Mouse (Mus musculus) large intestine, adult 2 months (tissue): ENCODE data around the gene Tln1. TPM values are rescaled to one million over a fixed set of nuclear protein-coding genes. Genes with fewer than 3 reads are reported as not detected.

Experiments used
- DNase-seq: peaks from one replicate; pipeline ENCODE4 v3.0.0-alpha.2; 2012; ENCODE audit warnings: low read depth, low spot score
- WGBS: fragments of 180-500 bp; shearing (Covaris S2); methylation state at CpG from one replicate; pipeline ENCODE4 v1.1.7; 2018; 5-methylcytosine and 5-hydroxymethylcytosine counted together
- polyA plus RNA-seq: library from polyadenylated mRNA; depleted of rRNA; stranded (reverse); fragments of >200 nt; gene quantifications from 2 replicates; pipeline ENCODE4 v1.2.3, GENCODE M21; 2012

Tln1 gene
- polyA plus RNA-seq, 1 experiment: 48.4 TPM

DNA sequence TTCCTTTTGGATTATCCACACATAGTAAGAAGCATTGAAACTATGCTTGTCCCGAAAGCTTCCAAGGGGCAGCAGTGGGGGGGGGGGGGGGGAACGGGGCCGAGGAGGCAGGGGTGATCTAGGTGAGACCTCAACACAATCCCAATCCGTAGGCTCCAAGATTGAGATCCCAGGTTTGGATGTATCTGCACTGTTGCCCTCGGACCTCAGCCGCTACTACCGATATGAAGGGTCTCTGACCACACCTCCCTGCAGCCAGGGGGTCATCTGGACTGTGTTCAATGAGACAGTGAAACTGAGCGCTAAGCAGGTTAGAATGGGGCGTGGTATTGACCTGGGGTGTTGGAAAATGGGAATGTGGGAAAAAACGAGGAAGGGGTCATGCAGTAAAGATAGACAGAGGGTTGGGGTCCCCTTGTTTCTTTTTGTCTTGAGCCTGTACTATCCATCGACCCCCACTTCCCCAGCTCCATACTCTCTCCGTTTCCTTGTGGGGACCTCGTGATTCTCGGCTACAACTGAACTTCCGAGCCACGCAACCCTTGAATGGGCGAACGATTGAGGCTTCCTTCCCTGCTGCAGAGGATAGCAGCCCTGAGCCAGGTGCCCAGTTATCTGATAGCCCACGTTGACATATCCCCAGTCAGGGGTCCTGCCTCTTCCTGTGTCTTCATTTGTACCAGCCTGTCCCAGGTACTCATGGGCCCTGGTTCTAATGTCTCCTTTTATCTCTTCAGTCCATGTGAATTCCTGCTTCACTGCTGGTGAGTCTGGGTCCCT lies 50.6 kb downstream of the Tln1 start:
- DNase-seq: no peak
- WGBS: 75% methylated on average over 19 of the region's 19 CpGs

DNA sequence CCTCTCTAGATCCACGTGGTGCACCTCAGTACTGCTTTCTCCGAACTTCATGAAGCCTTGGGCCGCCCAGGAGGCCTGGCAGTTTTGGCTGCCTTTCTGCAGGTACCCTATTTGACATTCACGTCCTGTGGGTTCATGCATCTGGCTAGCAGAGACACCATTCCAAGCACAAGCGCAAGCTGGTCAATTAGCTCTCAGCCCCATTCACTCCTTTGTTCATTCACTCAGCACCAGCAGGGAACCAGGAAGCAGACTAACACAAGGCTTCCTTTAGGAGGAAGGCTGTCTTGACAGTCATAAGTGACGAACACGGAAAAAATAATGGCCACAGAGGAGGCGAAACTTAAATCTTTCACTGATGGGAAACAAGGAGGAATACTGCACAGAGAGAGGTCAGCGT lies 53.4 kb downstream of the Tln1 start:
- 16% methylated on average over 9 of the region's 9 CpGs for WGBS

GRCm38 (mm10) chr4:43508666-43508997 lies 53.9 kb downstream of the Tln1 start:
- WGBS: 2% methylated on average over 13 of the region's 13 CpGs
- DNase-seq: peak; percentile 80

More for the DNA sequence above, 53.4 kb downstream of the Tln1 start:
- DNase-seq: no peak

DNA sequence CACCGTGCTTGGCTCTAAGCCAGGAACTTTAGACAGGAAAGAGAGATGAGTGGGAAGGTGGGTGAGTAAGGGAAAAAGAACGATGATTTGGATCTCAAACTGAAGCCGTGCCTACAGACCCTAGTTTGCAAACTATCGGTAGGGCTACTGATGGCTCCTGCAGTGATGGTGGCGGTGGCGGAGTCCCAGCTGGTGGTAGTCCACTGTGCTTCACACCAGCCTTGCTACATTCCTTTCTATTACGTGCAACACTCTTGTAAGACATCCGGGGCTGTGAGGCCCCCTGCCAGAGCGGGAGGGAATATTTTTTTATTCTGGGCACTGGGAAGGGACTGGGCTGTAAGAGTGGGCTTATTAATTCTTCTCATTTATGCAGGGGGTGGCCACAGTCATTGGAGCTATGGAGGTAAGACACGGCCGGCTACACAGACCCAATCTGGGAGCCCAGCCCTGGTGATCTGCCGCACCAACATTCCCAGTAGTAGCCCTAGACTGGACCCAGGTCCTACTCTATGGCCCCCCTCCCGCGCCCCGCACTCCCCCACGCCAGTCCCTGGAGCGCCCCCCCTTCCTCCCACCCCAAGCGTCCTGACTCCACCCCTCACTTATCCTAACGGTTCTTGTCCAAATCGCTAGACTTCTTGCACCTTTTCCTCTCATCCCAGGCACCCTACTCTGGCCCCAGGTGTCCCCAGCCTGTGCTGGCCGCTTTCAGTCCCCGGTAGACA lies 54.4 kb downstream of the Tln1 start:
- 2% methylated on average over 22 of the region's 22 CpGs for WGBS
- no peak for DNase-seq

GRCm38 (mm10) chr4:43506536-43507185 lies 55.8 kb downstream of the Tln1 start, which contains the start of gene Car9:
Gene Car9, plus strand, starts transcription at chr4:43506966.
- no peak for DNase-seq
- 24% methylated on average over 9 of the region's 9 CpGs for WGBS

DNA sequence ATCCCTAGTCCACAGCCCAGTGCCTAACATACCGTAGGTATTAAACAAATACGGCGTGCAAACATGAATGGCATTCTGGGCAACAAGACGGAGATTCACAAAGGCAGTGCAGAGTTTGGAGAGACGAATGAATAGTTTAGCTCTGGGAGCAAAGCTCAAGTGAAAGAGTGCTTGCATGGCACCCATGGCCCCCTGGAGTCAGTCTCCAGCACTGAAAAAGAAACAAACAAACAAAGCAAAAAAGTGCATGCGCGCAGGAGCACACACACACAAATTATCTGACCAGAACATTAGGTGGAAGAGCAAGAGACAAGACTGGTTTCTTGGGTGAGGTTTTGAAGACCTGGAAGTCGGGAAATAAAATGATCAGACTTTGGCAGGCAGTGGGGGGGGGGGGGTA lies 56.4 kb downstream of the Tln1 start:
- DNase-seq: no peak
- WGBS: 56% methylated on average over 8 of the region's 8 CpGs

DNA sequence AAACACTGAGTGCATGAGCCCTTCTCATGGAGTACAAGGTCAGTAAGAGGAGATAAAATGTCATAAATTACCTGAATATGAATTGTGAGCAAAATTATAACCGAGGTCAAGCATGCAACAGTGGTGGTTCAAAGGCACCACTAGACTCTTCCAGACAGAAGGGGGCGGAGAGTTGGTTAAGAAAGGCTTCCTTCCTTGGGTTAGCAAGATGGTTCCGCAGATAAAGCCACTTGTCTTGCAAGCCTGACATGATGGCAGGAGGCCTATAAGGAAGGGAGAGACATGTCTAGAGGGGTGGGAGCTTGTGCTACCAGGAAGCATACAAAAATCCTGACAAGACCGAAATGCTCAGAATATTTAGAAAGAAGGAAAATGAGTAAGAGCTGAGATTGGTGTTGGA lies 58.2 kb downstream of the Tln1 start:
- WGBS: 60% methylated on average over 4 of the region's 4 CpGs
- no peak for DNase-seq

DNA sequence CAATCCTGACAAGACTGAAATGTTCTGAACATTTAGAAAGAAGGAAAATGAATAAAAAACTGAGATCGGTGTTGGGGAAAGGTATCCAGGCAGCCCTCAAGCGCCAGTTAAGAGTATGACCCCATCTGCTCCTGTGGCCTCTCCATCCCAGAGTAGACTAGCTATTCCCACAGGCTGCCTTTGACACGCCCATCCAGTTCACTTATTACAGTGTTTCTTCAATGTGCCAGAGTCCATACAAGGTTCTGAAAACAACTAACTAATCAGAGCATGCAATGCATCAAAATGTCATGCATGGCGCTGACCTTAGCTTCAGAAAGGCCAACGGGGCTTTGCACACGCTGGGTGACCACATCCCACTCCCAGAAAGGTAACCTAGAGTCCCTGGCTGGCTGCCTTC lies 59.0 kb downstream of the Tln1 start:
- WGBS: 40% methylated on average over 6 of the region's 6 CpGs
- no peak for DNase-seq

- DNase-seq: no peak
Measured at GRCm38 (mm10) chr4:43503041-43503440, 59.5 kb downstream of the Tln1 start.

GRCm38 (mm10) chr4:43499407-43500333 lies 62.8 kb downstream of the Tln1 start, which contains the start of gene Arhgef39:
Gene Arhgef39, minus strand, starts transcription at chr4:43499695.
- 4% methylated on average over 50 of the region's 50 CpGs for WGBS
- no peak for DNase-seq

More at GRCm38 (mm10) chr4:43503041-43503440, 59.5 kb downstream of the Tln1 start:
- 34% methylated on average over 2 of the region's 2 CpGs for WGBS

DNA sequence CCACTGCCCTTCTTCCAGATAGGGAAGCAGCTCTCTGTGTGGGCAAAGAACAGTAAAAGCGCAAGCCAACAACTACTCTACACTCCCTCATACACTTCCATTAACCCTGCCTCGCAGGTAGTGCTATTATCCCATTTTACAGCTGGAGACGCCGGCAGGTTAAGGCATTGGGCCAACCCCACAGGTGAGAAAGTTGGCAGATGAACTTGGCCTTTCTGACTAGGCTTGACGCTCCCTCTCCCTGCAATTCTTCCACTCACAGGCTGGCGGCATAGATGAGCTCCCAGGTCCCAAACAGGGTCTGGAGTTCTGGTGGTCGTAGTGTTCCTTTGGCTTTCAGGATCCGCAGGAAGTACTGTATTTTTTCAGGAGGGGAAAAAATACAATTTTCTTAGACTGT lies 63.5 kb downstream of the Tln1 start:
- DNase-seq: no peak
- WGBS: 8% methylated on average over 8 of the region's 8 CpGs

- WGBS: 77% methylated on average over 4 of the region's 4 CpGs
- DNase-seq: no peak
Measured at GRCm38 (mm10) chr4:43497946-43498345, 64.5 kb downstream of the Tln1 start.

DNA sequence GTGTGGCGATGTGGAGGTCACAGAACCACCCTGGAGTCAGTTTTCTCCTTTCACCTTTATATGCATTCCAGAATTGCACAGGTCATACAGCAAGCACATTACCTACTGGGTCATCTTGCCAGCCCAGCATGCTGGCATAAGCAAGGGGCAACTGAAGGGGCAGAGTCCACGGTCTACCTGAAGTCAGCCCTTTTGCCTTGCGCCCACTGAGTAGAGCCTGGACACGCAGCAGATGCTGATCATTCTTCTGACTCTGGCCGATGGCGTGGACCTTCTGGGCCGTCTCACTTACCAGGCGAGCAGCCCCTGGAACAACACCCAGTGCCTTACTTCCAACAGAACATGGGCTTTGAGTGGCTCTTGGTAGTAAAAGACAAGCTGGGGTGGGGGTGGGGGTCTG lies 65.1 kb downstream of the Tln1 start:
- WGBS: 91% methylated on average over 8 of the region's 8 CpGs
- no peak for DNase-seq

- 71% methylated on average over 6 of the region's 6 CpGs for WGBS
- DNase-seq: no peak
Measured at GRCm38 (mm10) chr4:43496587-43496986, 65.9 kb downstream of the Tln1 start.

DNA sequence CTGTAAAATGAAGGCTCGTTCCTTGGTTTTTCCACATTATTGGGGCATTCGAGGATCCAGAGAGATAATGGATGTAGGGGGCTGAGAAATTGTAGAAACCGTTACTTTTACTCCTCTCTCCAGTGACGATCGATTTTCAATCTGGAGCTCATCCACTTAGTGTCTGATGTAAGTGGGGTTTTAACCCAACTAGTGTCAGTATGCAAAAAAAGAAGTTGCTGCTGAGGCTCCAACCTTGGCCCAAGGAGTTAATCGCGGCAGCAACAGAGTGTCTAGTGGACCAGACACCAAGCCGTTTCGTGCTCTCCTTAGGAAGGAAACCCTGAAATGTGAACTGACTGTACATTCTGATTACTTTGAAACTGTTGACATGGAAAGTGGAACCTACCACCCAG lies 68.6 kb downstream of the Tln1 start:
- 3% methylated on average over 9 of the region's 9 CpGs for WGBS
- DNase-seq: no peak

DNA sequence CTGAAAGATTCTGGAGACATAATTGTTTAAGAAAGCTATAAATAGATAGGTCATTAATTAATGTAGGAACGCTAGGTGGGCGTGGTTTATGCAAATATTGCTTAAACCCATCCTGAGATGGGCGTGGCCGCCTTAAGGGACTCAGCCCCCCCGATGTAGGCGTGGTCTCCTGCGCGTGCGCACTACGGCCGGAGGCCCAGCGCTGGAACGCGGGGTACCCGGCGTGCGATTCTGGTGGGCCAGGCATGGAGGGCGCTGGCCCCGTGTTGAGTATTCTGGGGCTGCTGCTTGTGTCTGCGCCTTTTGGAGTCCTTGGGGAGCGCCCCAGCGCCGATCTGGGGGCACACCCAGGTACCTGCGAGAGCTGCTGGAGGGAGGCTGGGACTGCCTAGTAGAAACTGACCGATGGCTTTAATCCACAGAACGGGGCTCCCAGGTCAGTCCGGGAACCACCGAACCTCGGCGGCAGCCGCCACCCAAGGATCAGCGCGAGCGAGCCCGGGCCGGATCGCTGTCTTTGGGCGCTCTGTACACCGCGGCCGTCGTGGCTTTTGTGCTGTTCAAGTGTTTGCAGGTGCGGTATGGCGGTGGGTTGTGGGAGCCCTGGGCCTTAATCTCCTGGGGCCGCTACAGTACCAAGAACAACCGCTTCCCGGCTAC lies 69.2 kb downstream of the Tln1 start:
- WGBS: under 1% methylated on average over 47 of the region's 47 CpGs

DNA sequence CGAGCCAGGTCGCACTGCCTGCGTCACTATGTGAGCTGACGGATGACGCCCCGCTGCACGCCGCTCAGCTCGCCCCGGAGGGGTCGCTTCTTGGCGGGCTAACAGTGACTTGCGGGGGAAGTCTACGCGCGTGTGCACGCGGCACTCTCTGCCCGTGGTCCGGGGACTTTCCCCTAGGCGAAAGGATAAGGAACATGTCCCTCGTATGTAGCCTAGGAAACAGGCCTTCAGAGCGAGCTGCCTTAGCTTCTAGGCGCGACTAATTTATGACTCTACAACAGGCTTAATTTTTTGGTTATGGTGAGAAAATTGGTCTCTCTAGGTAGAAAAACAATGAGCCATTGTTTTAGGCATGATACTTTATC lies 69.7 kb downstream of the Tln1 start, which contains the start of gene Ccdc107:
Gene Ccdc107 (plus strand): TSS at position 80 of the 365 bp plus-strand sequence.
- no peak for DNase-seq
- under 1% methylated on average over 25 of the region's 25 CpGs for WGBS

More for the DNA sequence above, 69.2 kb downstream of the Tln1 start:
- DNase-seq: no peak

GRCm38 (mm10) chr4:43492101-43492820 lies 70.2 kb downstream of the Tln1 start:
- DNase-seq: no peak

More at GRCm38 (mm10) chr4:43492101-43492820, 70.2 kb downstream of the Tln1 start:
- WGBS: 20% methylated on average over 12 of the region's 12 CpGs
